Mouse (Mus musculus): ENCODE measurements around the gene Ldlrad3.

The Ldlrad3 gene

DNA sequence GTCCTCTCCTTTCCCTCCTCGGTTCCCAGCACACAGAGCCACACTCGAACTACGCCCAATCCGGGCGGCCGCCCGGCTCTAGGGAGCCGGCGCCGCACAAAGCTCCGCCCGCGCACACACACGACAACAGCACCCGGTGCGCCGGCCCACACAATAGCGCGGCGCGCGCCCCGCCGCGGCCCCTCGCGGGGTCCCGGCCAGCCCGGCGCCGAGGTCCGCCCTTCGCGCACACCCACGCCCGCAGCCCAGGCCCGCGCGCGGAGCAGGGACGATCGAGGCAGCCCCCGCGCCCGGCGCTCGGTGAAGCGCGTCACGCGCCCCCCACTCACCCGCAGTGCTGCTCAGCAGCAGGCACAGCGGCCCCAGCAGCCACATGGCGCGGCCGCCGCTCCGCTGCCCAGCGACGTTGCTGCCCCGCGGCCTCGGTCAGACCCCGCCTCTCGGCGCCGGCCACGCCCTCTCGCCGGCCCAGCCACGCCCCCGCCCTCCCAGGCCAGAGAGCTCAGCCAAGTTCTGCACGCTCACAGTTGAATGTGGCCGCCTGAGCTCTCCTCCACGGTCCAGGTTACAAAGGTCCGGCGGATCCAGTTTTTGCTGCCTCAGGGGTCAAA, at the start of gene Ldlrad3:
Ldlrad3 (minus strand) TSS at position 435 of the 611 bp plus-strand sequence.
- peak; percentile 78 for DNase-seq (ENCODE audit: low read depth, low spot score)

DNA sequence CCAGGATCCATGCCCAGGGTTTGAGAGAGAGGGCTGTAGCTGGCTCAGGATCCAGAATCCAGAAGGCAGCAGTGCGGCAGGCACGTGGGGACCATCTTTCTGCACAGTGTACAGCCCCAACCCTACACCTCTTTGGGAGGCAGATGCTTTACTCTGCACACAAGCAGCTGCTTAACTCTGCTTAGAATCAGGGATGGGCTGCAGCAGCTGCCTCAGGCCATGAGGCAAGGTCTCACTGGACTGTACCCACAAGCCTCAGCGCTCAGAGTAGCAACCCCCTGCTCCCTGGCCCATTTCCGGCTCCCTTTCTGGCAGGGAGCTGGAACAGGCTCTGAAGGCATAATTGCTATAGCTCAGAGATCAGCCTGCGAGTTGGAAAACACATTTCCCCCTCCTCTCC, 45.3 kb upstream of the Ldlrad3 start:
- peak; percentile 7 for DNase-seq (ENCODE audit: low read depth, low spot score)

DNA sequence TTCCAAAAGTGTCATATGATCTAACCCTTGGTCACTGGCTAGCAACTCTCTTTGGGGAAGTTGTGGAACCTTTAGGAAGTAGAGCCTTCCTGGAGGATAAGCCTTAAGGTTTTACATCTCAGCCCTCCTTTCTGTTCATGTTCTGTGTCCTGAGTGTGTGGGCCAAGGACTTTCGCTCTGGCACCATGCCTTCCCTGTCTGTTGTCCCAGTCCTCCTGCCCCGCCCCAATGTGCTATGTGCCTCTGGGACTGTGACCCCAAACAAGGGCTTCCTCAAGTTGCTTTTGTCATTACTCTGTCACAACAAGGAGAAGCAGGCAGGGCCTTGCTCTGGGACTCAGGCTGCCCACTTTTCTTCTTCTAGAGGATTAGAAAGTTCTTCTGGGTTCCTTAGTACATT, 42.9 kb upstream of the Ldlrad3 start:
- DNase-seq (ENCODE audit: low read depth, low spot score) = no peak

DNA sequence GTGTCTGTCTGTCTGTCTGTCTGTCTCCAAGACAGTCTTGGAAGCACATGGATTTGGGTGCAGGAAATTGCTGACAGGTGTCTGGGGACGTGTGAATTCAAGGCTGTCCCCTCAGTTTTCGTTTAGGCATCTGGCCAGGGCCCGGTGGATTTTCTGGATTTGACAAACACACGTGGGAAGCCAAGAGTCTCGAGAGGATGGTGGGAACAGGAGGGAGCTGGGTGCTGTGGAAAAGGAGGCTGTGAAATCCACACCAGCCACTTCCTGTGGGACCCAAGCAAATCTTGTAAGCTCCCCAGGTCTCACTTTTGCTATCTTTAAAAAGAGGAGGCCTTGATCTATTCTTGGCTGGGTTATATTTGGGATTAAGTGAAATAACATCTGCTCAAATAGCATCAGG, 42.1 kb upstream of the Ldlrad3 start:
- DNase-seq (ENCODE audit: low read depth, low spot score) = no peak

DNA sequence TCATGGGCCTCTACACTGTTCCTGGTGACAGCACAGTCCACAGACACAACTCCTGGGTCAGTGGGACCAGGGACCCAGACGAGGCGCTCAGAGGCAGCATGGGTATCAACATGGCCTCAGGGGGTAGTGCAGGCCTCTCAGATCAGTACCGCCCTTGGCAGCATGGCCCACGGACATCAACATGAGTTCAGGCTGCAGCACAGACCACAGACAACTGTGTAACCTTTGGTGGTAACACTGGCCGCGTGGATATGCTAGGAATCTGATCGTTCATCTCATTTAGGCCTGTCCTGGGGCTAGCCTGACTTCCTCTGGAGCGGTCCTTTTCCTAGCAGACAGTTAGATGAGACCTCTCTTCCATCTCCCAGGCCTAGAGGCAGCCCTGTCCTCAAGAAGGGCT, 41.7 kb upstream of the Ldlrad3 start:
- DNase-seq (ENCODE audit: low read depth, low spot score) = no peak

DNA sequence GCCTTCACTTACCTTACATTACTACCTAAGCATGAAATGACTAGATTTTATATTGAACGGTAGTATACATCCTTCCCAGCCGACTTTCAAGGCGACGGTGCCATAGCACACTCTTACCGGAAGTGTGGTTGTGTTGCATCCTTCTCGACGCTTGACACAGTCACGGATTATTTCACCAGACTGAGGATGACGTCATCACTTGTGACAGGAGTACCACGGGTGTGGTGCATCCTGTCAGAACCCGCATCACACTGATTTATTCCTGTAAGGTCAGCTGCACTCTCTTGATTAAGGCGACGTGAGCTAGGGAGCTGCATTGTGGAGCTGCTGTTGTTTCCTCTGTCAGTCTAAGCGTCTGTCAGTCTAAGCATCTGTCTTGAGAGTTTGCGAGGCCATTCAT, 40.1 kb upstream of the Ldlrad3 start:
- no peak for DNase-seq (ENCODE audit: low read depth, low spot score)

- no peak for DNase-seq (ENCODE audit: low read depth, low spot score)
Observed at GRCm38 (mm10) chr2:102223355-102224128, 37.4 kb upstream of the Ldlrad3 start.

DNA sequence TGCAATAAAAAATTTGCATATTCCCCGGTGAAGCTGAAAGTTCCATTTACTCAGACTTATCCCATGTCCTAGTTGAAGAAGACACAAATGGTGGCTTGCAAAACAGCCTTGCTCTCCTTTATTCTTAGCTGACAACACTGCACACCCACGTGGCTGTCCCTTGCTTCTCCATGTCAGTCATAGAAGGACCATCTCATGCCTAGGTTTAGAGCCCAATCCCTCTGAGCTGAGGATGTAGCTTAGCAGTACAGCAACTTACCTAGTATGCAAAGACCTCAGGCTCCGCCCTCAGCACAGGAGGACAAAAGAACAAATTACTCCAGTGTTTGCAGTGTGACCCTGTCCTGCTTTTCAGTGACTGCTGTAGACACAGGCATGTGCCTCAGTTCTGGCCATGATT, 36.6 kb upstream of the Ldlrad3 start:
- no peak for DNase-seq (ENCODE audit: low read depth, low spot score)

DNA sequence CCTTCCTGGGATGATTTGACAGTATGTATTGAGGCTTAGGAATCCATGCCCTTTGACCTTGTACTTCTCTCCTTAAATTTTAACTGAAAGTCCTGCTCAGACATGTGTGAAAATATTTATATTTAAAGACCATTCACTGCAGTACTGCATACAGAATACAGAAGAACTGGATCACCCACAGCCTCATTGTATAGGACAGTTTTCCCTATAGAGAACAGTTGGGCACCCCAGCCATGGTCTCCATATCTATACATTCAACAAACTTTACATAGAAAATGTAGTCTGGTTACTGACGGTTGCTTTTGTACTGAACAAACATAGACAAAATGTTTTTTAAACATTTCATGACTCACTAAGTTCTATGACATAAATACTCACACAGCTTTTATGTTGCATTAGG, 30.6 kb upstream of the Ldlrad3 start:
- no peak for DNase-seq (ENCODE audit: low read depth, low spot score)

DNA sequence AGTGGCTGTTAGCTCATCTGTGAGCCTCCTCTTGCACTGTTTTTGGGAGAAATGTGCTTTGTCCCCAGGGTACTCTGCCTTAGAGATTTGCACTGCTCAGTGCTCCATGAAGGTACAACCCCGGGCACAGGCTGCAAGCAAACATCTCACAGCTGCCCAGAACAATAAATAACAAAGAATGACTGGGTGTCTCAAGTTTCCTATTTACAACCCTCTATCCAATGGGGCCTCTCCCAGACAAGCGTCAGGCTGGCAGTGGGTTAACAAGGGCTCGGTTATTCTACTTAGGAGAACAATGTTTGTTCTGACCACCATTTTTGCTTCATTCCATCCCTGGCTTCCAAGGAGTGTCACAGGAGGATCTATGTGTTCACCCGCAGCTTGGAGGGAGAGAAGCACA, 25.9 kb upstream of the Ldlrad3 start:
- DNase-seq (ENCODE audit: low read depth, low spot score) = peak; percentile 14

DNA sequence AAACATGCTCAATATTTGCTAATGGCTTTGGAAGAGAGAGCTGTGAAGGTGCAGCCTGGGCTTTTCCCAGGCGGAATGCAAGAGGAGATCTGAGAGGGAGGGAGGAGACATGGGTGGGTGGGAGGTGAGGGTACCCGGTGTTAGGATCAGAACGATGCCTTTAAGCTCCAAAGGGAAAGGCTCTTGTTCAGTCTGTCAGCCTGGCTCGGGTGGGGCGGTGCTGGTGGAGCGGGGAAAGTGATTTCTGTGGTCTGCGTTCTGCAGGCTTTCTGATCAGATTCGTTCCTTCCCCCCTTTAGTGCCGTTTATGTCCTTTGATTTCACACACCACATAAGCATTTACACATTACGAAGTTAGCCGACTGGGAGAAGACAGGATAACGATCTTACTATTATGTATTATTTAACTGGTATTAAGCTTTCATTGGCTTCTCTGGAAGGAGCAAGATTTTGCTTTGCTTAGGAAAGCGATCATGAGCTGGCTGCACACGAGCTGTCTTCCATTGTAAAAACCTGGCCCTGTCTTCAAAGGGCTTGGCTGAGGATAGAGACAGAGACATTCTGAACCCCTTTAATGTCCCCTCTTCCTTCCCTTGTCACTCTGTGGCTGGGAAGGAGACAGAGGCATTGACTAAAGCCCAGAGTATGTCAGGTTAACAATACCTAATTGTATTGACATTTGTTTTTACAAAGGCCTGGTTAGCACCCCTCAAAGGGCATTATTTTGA, 19.7 kb upstream of the Ldlrad3 start:
- DNase-seq (ENCODE audit: low read depth, low spot score) = no peak

DNA sequence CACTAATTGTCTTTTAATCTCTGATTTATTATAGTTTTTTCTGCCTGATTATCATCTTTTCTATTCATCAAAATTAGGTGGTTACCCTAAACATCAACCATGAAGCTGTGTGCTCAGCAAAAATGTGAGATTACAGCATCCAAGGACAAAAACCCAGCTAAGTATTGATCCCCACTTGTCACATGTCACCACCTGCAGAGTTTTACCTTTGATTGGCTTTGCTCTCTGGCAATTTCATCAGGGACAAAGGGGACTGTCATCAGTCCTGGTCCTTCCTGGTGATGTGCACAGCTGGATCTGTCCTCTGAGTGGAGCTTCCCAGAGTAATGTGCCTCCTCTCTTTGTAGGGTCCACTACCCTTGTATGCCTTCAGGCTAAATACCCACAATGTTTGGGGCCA, 17.3 kb upstream of the Ldlrad3 start:
- no peak for DNase-seq (ENCODE audit: low read depth, low spot score)

DNA sequence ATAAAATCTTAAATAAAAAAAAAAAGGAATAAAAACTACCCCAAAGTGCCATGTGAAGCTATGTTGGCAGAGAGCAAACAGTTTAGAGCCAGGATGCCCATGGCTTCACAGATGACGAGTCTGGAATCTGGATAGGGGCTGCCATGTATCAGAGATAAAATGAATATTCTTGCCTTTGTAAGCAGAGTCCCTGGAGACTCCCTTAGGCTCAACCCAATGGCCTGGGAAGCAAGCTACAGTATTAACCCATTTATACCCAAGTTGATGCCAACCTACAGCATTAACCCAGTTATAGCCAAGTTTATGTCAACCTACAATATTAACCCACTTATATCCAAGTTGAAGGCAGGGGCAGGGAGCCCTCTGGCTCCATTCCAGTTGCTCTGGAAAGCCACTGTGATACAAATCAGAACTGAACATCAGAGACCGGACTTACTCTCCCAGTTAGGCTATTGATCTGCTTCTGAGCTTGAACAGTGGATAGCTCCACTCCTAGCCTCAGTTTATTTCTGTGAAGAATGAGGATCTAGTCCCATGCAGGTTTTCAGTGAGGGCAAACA, 16.1 kb upstream of the Ldlrad3 start:
- DNase-seq (ENCODE audit: low read depth, low spot score) = no peak

DNA sequence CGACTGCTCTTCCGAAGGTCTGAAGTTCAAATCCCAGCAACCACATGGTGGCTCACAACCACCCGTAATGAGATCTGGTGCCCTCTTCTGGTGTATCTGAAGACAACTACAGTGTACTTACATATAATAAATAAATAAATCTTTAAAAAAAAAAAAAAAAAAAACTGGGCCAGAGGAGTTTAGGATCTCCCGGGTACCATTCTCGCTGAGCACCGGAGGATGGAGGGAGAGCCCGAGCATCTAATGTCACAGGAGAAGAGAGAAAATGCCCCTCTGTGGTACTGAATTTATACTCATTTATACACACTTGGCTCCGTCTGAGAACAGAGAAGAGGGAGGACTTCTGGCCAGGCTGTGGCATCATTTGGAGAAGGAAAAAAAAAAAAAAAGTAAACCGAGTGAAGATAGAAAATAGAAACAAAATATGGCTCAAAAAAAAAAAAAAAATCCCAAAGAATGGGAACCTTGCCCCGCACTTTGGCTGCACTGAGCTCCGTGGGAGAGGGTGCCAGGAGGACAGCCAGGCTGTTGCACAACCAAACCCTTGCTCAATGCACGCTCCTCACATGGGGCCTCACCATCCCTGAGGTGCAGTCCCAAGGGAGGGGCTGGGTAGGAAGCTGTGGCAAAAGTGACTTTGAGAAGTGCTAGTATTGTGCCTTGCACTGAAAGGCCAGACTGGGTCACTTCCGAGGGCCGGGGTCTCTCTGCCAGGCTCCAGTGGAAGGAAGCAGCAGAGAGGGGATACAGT, 15.2 kb upstream of the Ldlrad3 start:
- no peak for DNase-seq (ENCODE audit: low read depth, low spot score)

GRCm38 (mm10) chr2:102197332-102197731, 11.1 kb upstream of the Ldlrad3 start:
- DNase-seq (ENCODE audit: low read depth, low spot score) = peak; percentile 14

DNA sequence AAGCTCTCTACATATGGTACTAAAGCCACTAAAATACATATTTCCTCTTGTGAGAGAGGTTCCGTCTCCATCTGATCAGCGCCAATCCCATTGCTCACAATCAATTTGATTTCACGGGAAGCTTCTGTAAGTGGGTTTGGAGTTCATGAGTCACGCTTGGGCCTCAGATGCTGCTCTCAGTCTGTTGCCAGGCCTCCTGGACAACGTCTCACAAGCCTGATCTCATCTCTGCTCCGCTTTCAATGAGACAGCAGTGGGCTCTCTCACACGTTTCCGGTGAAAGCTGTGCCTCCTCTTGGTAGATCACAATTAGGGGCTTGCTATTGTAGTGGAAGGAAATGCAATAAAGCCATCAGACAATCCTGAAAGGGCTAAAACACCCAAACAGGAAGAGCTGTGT, 10.5 kb upstream of the Ldlrad3 start:
- no peak for DNase-seq (ENCODE audit: low read depth, low spot score)

- no peak for DNase-seq (ENCODE audit: low read depth, low spot score)
Observed at GRCm38 (mm10) chr2:102195494-102195893, 9.3 kb upstream of the Ldlrad3 start.

DNA sequence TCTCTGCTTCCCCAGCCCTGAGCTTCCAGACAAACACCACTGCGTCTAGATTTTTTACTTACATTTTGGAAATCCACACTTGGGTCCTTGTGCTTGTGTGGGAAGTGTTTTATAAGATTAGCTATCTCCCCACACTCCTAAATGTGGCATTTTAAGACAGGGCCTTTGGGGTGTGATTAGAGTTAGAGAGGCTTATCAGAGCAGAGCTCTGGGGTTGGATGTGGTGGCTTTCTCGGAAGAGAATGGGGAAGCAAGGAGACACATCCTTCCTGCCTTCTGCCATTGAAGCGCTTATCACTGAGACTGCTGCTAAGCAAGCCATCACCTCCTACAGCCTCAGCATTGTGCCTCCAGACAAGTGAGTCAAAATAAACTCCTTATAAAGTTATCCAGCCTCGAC, 8.1 kb upstream of the Ldlrad3 start:
- DNase-seq (ENCODE audit: low read depth, low spot score) = no peak

DNA sequence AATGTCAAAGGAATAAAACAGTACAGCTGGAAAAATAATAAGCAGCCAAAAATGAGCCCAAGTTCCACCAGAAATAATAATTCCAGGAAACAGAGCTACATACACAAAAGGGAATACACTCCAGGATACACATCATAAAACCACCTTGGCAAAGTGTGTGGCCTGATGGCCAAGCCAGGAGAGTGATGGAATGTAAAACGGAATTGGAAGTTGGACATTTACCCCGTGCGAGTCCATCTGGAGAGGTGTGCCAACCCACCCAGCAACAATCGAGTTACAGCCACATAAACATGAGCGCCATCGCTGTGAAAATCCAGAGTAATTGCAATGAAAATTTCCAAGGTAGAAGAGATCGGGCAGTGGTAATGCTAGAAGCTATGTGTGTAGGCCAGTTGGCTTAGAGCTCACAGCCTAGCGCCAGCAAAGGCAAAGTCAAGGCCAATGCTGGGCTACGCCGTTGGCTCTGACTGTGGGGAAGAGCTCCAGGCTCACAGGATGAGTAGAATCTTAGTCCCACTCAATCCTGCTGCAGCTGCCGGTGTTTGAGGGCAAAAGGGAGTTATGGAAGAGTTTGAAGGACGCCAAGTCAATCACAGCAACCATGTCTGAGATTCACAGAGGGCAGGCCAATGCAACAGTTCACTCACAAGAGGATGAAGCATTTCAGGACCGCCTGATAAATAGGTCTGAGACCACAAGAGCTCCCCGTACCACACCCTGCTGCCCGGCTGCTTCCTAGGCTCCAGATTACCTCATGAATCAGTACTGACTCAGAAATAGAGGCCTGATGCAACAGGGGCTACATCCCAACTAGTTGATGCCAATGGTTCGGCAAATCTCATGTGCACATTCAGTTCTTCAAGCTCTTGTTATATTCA, 7.0 kb upstream of the Ldlrad3 start:
- no peak for DNase-seq (ENCODE audit: low read depth, low spot score)

GRCm38 (mm10) chr2:102191736-102192135, 5.6 kb upstream of the Ldlrad3 start:
- no peak for DNase-seq (ENCODE audit: low read depth, low spot score)

DNA sequence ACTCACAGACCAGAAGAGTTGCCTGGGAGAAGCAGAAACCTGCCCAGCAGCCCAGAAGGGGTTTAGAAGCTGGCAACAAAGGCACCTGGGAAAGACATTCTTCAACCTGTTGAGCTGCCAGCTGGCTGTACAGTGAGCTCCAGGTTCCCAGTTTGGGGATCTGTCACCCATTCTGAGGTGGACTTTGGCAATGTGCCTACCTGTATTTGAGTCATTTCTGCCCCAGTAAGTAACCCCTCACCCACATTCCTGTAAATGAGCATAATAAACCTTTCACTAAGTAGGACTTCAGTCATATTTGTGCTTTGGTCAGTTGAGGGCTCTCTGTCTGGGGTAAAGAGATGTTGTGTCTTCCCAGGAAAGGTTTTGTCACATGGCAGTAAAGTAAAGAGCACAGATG, 4.8 kb upstream of the Ldlrad3 start:
- DNase-seq (ENCODE audit: low read depth, low spot score) = no peak

Measured in embryo, embryonic 11.5 days (tissue).